Mouse (Mus musculus): ENCODE results near the gene Cylc2.

The Cylc2 gene

DNA sequence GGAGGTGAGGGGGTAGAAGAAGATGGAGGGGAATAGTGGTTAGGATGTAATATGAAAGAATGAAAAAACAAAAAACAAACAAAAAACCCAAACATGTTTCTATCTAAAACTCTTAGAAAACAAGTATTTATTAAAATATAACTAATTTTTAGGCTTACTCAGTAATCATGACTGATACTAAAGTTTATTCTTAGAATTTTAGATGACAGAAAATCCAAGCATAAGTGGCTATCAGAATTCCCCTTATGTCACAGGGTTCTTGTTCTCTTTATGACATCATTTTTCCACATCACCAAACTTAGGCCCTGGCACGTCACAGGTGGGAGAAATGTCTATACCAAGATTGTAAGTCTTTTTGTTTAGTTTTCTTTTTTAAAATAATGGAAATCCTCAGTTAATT is at the start of gene Cylc2:
Cylc2 (plus strand) TSS at position 301 of the 400 bp plus-strand sequence.
- no peak for TF ChIP-seq GATA4 (IDR thresholded peaks at IDR 0.05; ENCODE audit: insufficient replicate concordance, low read length)

Measured in liver, adult (tissue).